Mouse (Mus musculus) left cerebral cortex, postnatal 14 days (tissue): ENCODE data around the gene Ttc9c. TPM values are rescaled to one million over a fixed set of nuclear protein-coding genes. Genes with fewer than 3 reads are reported as not detected.

Source experiments
- DNase-seq, 2 experiments: peaks; one replicate each; pipeline ENCODE4 v3.0.0; 2021 to 2022; ENCODE audit warnings: low spot score in 2 of 2, mixed read lengths in 1 of 2
- intact Hi-C: fragments of 180-260 bp; cut with DNase I; formaldehyde crosslinking; loops from one replicate; pipeline ENCODE4 v1.15.1; 2025
- long read RNA-seq, 2 experiments: library from polyadenylated mRNA; stranded (forward); transcript quantifications; one replicate each; pipeline ENCODE4 v2.0.0; 2021
- total RNA-seq, 2 experiments: library from RNA; stranded (reverse); gene quantifications; 2 replicates each; pipeline ENCODE4 v1.2.3; 2021

The Ttc9c gene
- total RNA-seq: 10 to 100 TPM; 28.2 to 30.5 TPM
- long read RNA-seq, experiment 1, transcript Ttc9c-201 (3 exons, 1,585 nt): major isoform, 16 of 24 reads
- long read RNA-seq, experiment 1, partial matches to known transcripts: 0 of 24 reads
- long read RNA-seq, experiment 1, other reads (novel, unspliced or antisense): 5 of 24 reads
- long read RNA-seq, experiment 2, transcript Ttc9c-201 (3 exons, 1,585 nt): major isoform, 11 of 16 reads
- long read RNA-seq, experiment 2, partial matches to known transcripts: 1 of 16 reads
- long read RNA-seq, experiment 2, other reads (novel, unspliced or antisense): 0 of 16 reads

DNA sequence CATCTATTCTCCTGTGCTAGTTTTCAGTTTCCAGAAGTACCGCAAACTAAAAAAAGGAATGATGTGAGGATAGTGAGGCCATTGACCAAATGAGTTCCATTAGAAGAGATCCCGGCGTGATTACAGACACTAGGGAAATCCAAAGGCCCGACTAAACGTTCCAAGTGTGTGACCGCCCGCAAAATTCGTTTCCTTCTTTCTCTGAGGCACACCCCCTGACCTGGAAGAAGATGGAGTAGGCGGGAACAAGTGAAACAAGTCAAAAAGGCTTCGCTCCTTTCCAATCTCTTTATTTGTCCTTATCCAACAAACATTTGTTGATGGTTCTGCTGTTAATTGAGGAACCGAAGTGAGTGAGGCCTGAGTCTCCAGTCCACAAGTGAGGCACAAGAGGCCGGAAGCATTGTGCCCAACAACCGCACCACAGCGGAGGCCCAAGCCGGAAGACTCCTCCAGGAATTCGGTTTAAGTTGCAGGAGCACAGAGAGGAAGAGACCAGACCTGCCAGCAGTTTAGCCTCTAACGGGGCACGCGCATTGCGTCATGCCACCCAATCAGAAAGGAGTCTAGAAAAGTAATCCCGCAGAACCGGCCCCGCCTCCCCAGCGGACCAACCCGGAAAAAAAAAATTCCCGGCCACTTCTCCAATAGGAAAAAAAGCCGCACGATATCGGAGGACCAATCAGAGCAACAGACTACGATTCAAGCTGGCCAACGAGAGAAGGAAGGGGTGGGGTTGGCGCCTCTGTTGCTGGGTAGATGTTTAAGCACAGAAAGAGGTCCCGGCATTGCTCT, at the start of gene Ttc9c:
Gene Ttc9c, minus strand, starts transcription at position 533 of the 795 bp plus-strand sequence.
- intact Hi-C loops: no loop called here
- peak; percentile 97 to 99 for DNase-seq

DNA sequence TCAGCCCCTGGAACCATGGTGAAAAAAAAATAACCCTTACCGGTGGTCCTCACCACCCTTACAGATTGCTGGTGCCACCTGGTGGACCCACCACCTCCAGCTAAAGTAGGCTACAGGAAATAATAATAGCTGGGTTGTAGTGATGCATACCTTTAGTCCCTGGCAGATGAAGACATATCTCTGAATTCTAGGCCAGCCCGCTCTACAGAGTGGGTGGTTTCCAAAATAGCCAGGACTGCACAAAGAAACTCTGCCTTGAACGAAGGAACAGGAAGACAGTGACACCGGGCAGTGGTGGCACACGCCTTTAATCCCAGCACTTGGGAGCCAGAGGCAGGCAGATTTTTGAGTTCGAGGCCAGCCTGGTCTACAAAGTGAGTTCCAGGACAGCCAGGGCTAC, 45.1 kb upstream of the Ttc9c start:
- DNase-seq: no peak
- intact Hi-C loops: no loop called here

DNA sequence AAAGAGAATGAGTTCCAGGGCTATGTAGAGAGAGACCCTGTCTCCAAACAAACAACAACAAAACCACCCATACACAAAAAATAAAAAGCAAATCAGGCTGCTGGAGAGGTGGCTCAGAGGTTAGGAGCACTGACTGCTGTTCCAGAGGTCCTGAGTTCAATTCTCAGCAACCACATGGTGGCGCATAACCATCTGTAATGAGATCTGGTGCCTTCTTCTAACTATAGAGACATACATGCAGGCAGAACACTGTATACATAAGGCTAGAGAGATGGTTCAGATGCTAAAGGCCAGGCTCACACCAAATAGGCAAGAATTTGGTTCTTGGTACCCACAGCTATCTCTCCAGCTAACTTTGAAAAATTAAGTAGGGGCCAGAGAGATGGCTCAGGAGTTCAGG, 39.9 kb upstream of the Ttc9c start:
- intact Hi-C loops: loop anchor here (10.0 kb wide), 1 partner anchor 256 kb away; no protein-coding TSS in a partner anchor
- DNase-seq: peak in 1 of 2 experiments; percentile 39

DNA sequence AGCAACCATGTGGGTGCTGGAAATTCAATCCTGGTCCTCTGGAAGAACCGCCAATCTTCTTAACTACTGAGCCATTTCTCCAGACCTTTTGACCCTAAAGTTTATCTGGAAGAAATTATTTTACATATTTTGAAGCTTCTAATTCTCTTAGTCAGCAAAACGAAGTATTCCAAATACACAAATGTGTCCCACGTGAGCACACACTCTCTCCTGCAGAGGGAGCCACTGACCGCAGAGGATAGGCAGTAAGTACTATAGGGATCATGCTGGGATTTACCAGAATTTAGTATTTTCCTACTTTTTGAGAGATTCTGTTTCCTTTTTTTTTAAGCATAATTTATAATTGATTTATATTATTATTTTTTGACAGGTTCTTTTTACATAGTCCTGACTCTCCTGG, 38.6 kb upstream of the Ttc9c start:
- peak in 1 of 2 experiments; percentile 36 for DNase-seq
- intact Hi-C loops: loop anchor here (10.0 kb wide), 1 partner anchor 257 kb away; no protein-coding TSS in a partner anchor

DNA sequence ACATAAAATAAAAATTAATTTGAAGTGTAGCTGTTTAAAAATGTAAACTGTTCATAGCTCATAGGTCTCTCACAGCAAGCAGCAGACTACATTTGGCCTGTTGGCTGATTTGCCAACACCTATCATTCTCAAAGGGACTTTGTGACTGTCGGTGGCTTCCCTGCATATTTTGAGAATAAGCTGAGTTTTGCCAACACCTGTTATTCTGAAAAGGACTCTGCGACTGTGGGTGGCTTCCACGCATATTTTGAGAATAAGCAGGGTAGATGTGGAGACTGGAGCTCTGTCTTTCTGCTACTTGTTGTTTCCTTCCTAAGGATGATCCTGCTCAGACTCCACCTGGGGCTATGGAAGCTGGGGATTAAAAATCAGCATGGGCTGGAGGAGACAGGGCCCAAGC, 34.0 kb upstream of the Ttc9c start:
- peak in 1 of 2 experiments; percentile 30 for DNase-seq
- intact Hi-C loops: loop anchor here (5.0 to 10.0 kb wide), 2 partner anchors 34 to 262 kb away; partner anchors contain the start of genes 1810009A15Rik and Gm49416

DNA sequence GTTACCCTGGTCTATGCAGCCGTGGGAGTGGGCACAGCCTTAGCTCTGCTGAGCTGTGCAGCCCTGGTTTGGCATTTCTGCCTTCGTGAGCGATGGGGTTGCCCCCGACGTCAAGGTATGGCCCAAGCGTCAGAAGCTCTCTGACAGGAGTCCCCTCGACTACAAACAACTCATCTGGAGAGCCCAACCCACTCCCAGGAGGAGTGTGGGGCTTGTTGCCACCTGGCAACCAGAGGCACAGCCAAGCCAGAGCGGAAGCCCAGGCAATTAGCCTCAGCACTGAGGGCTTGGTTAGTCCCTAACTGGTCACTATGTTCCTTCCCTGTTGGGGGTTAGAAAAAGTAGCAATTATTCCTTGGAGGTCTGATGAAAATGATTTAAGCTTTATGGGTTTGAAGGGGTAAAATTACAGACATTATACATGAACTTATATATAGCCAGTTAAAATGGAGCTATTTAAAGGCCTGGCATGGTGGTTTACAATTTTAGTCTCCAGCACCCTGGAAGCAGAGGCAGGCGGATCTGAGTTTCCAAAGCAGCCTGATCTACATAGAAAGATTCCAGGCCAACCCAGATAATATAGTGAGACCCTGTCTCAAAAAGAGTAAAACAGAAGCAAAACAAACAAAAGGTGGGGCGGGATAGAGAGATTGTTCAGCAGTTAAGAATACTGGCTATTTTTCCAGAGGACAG, 33.2 kb upstream of the Ttc9c start:
- intact Hi-C loops: loop anchor here (5.0 to 10.0 kb wide), 2 partner anchors 35 to 262 kb away; partner anchors contain the start of genes 1810009A15Rik and Gm49416
- no peak for DNase-seq

DNA sequence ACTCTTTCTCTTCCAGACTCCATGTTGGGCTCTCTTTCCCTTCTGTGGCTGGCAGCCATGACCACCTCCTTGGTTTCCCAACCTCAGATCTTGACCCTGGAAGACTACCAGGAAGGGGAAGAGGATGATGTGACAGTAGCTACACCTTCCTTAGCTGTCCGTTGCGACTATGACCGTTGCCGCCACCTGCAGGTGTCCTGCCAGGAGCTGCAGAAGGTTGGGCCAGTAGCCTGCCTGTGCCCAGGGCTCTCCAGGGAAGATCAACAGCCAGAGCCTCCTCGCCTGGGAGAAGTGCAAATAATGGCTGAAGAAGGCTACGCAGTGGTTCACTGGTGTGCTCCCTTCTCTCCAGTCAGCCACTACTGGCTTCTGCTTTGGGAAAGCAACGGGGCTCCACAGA, 32.5 kb upstream of the Ttc9c start:
- intact Hi-C loops: loop anchor here (5.0 to 10.0 kb wide), 2 partner anchors 36 to 263 kb away; partner anchors contain the start of genes 1810009A15Rik and Gm49416
- no peak for DNase-seq

DNA sequence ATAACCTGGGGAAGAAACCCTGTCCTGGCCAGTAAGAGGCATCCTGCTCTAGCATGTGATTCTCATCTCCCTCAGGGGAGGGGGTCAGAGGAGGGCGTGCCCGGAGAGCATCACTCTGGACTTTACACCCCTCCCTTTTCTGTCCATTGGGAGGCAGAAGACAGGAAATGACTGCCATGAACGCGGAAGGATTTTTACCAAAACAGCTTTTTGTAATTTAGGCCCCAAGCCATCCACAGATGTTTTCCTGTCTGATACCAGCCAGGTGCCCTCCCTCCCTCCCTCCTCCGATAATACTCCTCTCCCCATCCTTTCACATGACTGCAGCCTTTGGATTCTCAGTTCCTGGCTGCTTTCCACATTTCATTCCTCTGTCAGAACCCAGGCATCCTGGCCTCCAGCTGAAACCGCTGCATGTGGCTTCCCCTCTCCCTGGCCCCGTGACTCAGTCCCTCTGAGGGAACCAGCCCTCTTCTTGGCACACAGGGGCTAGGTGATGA, 31.3 kb upstream of the Ttc9c start, which contains the start of gene Lrrn4cl:
Gene Lrrn4cl, plus strand, starts transcription at position 367 of the 500 bp plus-strand sequence.
- intact Hi-C loops: loop anchor here (5.0 to 10.0 kb wide), 2 partner anchors 37 to 264 kb away; partner anchors contain the start of genes 1810009A15Rik and Gm49416
- no peak for DNase-seq

DNA sequence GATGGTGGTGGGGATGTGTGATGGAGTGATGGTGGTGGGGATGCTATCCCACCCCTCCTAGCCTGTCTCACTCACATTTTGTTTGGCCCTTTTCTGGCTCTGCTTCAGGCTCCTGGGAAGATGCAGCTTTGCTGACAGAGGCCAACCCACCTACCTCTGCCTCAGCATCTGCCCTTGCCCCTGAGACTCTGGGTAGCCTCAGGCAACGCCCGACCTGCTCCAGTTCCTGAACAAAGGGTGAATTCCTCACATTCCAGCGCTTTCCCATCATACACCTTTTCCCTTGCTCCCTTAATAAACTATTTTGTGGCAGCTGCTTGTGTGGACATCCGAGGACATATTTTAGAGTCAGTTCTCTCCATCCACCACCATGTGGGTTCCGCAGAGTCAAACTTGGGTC, 29.2 kb upstream of the Ttc9c start:
- DNase-seq: no peak
- intact Hi-C loops: loop anchor here (10.0 kb wide), 1 partner anchor 106 kb away; the partner anchor contains the start of gene Tut1

DNA sequence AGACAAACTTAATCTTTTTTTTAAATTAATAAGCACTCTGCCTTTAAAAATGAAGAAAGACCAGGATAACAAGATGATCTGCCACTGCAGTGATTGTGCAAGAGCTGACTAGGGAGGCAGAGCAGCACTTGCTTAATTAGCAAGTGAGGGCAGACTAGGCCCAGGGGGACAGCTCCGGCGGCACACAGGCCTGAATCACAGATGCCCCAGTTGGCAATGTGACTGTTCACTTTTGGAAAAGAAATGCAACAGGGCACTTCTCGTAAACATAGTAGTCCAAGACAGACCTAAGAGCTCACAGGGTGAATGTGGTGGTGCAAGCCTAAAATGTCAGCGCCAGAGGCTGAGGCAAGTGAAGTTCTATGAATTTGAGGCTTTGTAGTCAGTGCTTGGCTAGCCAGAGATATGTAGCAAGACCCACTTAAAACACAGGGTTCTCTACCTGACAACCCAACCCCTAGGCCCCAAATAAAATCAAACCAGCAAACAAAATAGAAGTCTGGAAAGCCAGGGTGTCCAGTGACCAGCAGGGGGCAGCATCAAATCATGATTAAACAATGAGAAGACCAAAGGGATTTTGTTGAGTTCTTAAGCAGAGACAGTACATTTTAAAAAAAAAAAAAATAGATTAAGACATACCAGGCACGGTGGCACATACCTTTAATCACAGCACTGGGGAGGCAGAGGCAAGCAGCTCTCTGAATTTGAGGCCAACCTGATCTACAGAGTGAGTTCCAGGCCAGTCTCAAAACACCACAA, 25.4 kb upstream of the Ttc9c start:
- intact Hi-C loops: loop anchor here (5.0 to 10.0 kb wide), 2 partner anchors 110 to 238 kb away; partner anchors contain the start of gene Tut1
- DNase-seq: peak; percentile 86 to 87

DNA sequence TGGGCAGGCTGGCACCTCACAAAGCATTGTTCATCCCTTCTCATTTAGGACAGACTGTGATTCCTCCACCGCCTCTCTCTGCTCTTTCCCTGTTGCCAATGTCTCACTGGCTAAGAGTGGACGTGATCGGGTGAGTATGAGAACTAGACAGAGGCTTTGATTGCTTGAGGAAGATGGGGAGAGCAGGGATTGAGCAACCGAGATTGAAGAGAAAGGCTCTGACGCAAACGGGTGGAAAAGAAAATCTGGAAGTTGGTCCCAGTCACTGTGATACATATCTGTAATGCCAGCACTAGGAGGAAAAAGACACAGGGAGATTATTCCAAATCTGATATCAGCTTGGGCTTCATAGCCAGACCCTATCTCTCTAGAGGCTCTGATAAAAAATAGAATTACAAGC, 23.8 kb upstream of the Ttc9c start:
- DNase-seq: no peak
- intact Hi-C loops: loop anchor here (5.0 to 10.0 kb wide), 2 partner anchors 112 to 239 kb away; partner anchors contain the start of gene Tut1

DNA sequence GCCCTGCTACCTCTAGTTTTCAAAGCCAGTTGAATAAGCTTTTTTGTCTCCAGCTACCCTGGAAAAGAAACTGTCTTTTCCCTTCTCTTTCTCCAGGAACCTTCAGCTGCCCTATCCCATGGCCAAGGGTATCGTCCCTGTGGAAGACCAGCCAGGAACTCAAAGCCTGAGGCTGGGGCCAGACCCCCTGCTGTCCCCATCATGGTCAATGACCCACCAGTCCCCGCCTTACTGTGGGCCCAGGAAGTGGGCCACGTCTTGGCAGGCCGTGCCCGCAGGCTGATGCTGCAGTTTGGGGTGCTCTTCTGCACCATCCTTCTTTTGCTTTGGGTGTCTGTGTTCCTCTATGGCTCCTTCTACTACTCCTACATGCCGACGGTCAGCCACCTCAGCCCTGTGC, 21.9 kb upstream of the Ttc9c start:
- DNase-seq: no peak
- intact Hi-C loops: loop anchor here (5.0 to 10.0 kb wide), 2 partner anchors 114 to 241 kb away; partner anchors contain the start of gene Tut1

DNA sequence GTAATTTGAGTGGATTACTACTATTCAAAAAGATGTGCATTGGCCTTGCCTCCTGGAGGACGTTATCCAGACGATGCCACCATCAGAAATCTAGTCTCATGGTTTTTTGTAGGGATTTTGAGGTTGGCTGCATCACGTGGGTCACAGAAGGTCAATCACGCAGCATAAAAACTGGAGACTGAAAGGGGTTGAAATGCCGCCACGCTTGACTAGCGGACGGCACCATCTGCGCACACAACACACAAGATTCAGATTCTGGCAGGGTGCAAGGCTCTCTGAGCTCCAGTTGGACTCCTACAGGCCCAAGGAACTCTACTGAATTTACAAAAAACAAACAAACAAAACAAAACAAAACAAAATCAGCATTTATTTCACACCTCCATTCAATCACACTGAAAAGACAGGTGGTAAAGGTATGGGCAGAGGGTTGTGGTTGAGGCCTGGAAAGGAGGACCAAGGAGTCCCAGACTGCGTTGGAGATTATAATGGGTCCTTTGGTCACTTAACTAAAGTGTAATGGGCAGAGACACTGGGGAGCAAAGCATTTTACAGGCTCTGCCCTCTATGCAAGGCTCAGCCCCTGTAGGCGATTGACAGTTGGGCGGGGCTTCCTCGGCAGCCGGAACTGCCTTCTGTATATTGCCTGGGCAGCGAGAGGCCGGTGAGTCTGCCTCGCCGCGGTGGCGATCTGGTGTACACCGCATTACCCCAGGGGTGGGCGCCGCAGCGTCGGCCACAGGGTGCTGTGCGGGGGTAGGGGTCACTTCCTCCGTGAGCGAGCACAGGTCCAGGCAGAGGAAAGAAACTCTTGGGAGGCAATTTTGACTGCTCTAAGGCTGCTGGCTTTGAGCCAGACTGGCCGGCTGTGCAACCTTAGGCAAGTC, 21.0 kb upstream of the Ttc9c start:
- peak in 1 of 2 experiments; percentile 70 for DNase-seq
- intact Hi-C loops: loop anchor here (5.0 to 10.0 kb wide), 2 partner anchors 115 to 242 kb away; partner anchors contain the start of gene Tut1

DNA sequence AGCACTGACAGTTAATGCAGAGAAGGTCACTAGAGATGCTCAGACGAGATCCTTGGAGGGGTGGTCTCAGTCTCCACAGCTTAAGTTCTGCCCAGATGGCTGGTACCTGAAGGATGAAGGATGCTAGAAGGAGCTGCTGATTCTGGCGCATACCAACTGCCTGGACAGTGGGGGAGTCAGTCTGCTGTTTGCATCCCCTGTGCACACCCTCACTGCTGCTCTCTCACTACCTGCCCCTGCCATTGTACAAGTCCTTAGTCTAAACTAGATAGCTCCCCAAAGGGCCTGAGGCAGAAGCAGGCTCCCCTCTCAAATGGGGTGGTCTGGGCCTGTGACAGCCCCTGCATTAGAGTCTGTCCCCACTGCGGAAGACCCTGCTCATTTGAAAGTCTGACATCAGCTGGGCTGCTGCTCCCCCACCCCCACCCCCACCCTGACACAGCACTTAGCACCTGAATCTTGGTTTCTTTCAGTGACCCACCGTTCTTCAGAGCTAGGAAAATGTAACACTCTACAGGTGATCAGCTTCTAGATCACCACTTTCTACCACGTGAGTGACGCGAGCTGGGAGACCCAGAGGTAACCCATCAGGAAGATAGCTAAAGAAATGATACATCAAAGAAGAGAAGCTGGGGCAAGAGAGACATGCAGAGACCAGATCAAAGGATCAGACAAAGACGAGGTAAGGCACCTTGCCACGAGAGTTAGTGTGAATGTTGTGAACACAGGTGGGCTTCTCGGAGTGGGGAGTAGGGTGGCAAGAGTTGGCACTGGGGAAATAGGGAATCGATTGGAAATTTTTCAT, 20.2 kb upstream of the Ttc9c start, which contains the start of gene Gng3:
Gene Gng3, minus strand, starts transcription at position 92 of the 805 bp plus-strand sequence.
- peak; percentile 86 to 91 for DNase-seq
- intact Hi-C loops: no loop called here

DNA sequence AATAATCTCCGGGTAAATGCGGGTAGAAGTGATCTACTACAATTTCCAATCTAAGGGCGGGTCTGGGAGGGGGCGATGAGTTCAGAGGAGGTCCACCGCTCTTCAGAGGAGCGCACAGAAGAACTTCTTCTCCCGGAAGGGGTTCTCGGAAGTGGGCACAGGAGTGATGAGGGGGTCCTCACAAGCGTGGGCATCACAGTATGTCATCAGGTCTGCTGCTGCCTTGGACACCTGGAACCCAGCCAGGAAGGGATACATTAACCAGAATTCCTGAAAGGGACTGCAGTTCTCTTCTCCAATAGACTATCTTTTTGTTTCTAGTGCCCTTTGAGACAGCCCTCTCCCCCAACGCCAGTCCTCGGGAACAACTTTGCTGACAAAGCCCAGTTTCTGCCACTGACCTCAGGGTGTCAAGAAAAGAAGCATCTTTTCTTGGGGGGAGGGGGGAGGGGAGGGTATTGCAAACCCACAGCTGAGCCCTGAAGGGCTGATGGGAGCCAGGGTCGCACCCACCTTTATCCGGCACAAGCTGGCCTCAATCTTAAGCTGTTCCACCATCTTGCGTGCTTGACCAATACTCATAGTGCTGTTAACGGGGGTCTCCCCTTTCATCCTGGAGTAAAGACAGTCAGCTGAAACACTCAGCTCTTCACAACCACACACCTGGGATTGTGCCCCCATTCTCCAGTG, 19.1 kb upstream of the Ttc9c start:
- intact Hi-C loops: no loop called here
- DNase-seq: peak in 1 of 2 experiments; percentile 72
